Mouse (Mus musculus) heart, embryonic 12.5 days (tissue): ENCODE data around the gene Rhbdf2. TPM values are rescaled to one million over a fixed set of nuclear protein-coding genes. Genes with fewer than 3 reads are reported as not detected.
A peak's percentile ranks its signal among the peaks of the same experiment; 100 is the strongest.

Source experiments
- ATAC-seq: fragments of 200-750 bp; cut with Nextera tagmentation; 2 replicates; pipeline ENCODE4 v1.8.0; 2017; ENCODE audit warnings: moderate TSS enrichment, moderate library complexity; ENCODE audit not compliant: insufficient number of reproducible peaks, low FRiP score
- H3K27ac ChIP-seq: fragments of 300-500 bp; sonication (generic); 2 replicates; pipeline ENCODE4 v1.5.1; 2016; ENCODE audit warnings: mild to moderate bottlenecking, moderate library complexity; ENCODE audit not compliant: poor library complexity, severe bottlenecking
- H3K27me3 ChIP-seq: fragments of 300-500 bp; sonication (generic); replicated peaks from 2 replicates; pipeline ENCODE4 v1.6.1; 2016; ENCODE audit warnings: mild to moderate bottlenecking, moderate library complexity
- H3K36me3 ChIP-seq: fragments of 300-500 bp; sonication (generic); 2 replicates; pipeline ENCODE4 v1.6.1; 2016; ENCODE audit warnings: mild to moderate bottlenecking, moderate library complexity
- H3K4me1 ChIP-seq: fragments of 300-500 bp; sonication (generic); replicated peaks from 2 replicates; pipeline ENCODE4 v1.6.1; 2016; ENCODE audit warnings: mild to moderate bottlenecking
- H3K4me2 ChIP-seq: fragments of 300-500 bp; sonication (generic); 2 replicates; pipeline ENCODE4 v1.6.1; 2016; ENCODE audit warnings: mild to moderate bottlenecking, moderate library complexity
- H3K4me3 ChIP-seq: fragments of 300-500 bp; sonication (generic); 2 replicates; pipeline ENCODE4 v1.5.1; 2016; ENCODE audit warnings: mild to moderate bottlenecking
- H3K9ac ChIP-seq: fragments of 300-500 bp; sonication (generic); 2 replicates; pipeline ENCODE4 v1.6.1; 2016; ENCODE audit warnings: mild to moderate bottlenecking, moderate library complexity
- H3K9me3 ChIP-seq: fragments of 300-500 bp; sonication (generic); replicated peaks from 2 replicates; pipeline ENCODE4 v1.6.1; 2016; ENCODE audit warnings: mild to moderate bottlenecking, moderate library complexity
- WGBS: fragments of 180-500 bp; shearing (Covaris S2); methylation state at CpG from one replicate; pipeline ENCODE4 v1.1.7; 2016; 5-methylcytosine and 5-hydroxymethylcytosine counted together
- polyA plus RNA-seq: library from polyadenylated mRNA; unstranded; fragments of >200 nt; fragmentation: Nextera tagmentation; extraction: Ambion mirVana; gene quantifications from 2 replicates; pipeline ENCODE4 v1.2.1, GENCODE M21; 2016

Rhbdf2 gene
- polyA plus RNA-seq, 1 experiment from 2014 or later = 8.1 TPM

DNA sequence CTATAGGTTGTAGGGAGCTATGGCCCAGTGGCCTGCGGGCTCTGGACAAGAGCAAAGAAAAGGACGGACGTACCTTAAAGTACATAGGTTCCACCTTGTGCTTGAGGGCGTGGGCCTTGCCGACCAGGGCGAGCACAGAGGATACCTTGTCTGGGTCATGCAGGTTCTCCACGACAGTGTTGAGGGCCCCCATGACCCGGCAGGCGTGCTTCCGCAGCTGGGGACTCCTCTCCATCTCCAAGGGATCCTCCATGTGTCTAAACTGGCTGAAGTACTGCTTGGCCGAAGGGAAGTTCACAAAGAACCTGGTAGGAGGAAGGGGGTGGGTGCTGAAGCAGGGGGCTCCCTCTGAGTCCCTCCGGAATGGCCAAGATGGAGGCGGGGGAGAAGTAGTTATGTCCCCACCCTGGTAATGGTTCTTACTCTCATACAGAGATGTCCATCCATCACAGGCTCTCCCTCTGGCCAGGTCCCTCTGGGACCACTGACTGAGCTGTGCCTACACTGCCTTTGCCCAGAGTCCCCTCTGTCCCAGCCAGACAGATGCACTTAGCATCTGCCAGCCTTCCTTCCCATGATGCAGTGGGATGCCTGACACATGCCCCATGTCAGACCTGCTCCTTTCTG, 23.0 kb upstream of the Rhbdf2 start:
- peaks cover 49% of the 10 kb centered on the region for H3K4me1 ChIP-seq
- H3K4me3 ChIP-seq = no peak overlapping the region
- peaks cover 55% of the 10 kb centered on the region for H3K27me3 ChIP-seq
- H3K9me3 ChIP-seq = no peaks in the 10 kb centered on the region
- WGBS = 87% methylated on average over 13 of the region's 13 CpGs
- no peak overlapping the region for H3K4me2 ChIP-seq
- ATAC-seq = no peak
- no peak overlapping the region for H3K27ac ChIP-seq
- H3K36me3 ChIP-seq = no peaks in the 10 kb centered on the region
- H3K9ac ChIP-seq = no peak overlapping the region

DNA sequence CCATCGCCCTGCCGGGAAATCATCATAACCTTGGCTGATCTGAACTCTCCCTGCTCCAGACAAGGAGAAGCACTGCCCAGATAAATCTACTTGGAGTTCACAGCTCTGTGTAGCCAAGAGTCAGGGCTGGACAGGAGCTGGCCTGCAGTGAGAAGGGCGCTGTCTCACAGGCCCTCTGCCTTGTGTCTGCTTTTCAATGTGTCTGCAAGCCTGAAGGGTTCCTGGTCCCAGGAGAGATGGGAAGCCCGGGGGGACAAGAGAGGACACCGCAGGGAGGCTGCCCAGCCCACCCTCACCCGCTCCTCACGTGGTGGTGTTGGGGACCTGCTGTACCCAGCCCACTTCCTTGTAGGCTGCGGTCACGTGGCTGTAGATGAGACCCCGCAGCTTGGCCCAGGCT, 22.2 kb upstream of the Rhbdf2 start:
- Histone ChIP-seq H3K9me3 (no peaks in the 10 kb centered on the region), H3K27me3 (peaks cover 46% of the 10 kb centered on the region), H3K27ac (no peak overlapping the region), H3K4me1 (peaks cover 48% of the 10 kb centered on the region), H3K36me3 (no peaks in the 10 kb centered on the region), H3K9ac (peak overlapping the region; percentile 19; the same call in 1 of the 2 replicates), H3K4me3 (no peak overlapping the region), H3K4me2 (no peak overlapping the region)
- 65% methylated on average over 10 of the region's 10 CpGs for WGBS
- ATAC-seq = no peak

DNA sequence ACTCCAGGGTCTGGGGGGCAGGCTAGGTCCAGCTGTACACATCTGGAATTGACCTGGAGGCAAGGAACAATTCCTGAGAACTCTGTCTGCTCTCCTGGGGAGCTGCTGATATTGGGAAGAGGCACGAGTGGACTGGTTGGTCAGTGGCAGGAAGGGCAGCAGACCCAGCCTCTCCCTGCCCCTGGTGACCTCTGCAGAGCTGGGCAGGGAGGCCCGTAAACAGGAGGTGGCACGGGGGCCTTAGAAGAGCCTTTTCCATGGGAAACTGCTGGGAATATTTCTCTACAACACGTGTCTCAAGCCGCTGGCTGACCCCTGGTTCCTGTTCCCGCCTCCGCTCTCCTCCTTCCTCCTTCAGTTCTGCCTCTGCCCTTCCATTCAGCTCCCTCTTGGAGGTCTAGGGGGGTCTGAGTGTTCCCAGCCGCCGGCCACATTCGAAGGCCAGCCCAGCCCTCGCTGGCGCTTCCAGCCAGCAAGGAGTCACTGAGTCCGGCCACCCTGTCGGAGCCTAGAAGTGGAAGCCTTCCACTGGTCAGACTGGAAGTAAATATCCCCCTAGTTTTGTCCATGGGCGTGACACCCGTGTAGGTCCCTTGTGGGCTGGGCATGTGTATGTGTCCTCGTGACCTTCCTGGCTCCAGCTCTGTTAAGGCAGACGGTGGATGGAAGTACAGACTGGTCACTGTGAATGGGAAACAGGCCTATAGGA, 21.5 kb upstream of the Rhbdf2 start:
- no peak for ATAC-seq
- H3K36me3 ChIP-seq = no peaks in the 10 kb centered on the region
- WGBS = 59% methylated on average over 18 of the region's 18 CpGs
- no peak overlapping the region for H3K4me2 ChIP-seq
- no peak overlapping the region for H3K4me3 ChIP-seq
- H3K27ac ChIP-seq = peak overlapping the region; percentile 40
- H3K9ac ChIP-seq = peak overlapping the region; percentile 21; the same call in 1 of the 2 replicates
- peaks cover 40% of the 10 kb centered on the region for H3K27me3 ChIP-seq
- H3K4me1 ChIP-seq = peaks cover 49% of the 10 kb centered on the region
- H3K9me3 ChIP-seq = no peaks in the 10 kb centered on the region

DNA sequence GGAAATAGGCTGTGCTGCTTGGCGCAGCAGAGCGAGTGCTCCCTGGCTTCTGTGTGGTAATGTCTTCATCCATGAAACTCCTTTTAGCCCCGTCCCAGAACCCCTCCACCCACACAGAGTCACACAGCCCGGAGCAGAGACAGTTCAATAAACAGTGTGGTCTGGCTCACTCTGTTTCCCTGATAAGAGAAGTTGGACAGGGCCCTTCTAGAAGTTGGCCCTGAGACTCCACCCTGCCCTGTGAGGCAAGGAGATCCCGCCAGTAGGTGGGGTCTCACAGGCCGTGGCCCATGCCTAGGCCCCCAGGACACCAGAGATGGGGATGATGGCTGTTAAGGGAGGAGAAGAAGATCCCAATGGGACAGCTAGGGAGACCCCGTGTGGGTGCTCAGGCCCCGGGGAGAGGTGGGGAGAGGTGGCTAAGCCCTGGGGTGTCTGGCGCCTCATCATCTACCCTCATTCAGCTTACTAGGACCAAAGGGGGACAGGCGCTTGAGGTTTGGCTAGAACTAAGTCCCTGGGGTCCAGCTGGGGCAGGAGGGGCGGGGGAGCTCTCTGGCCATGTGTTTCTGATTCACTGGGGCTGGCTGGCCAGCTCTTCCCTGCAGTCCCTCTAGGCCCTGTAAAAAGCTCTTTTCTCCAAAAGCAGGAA, 20.6 kb upstream of the Rhbdf2 start:
- H3K4me2 ChIP-seq = no peak overlapping the region
- ATAC-seq = peak; percentile 41
- no peak overlapping the region for H3K27ac ChIP-seq
- peaks cover 50% of the 10 kb centered on the region for H3K4me1 ChIP-seq
- H3K9me3 ChIP-seq = no peaks in the 10 kb centered on the region
- no peak overlapping the region for H3K9ac ChIP-seq
- H3K27me3 ChIP-seq = peaks cover 31% of the 10 kb centered on the region
- 35% methylated on average over 11 of the region's 11 CpGs for WGBS
- H3K4me3 ChIP-seq = no peak overlapping the region
- no peaks in the 10 kb centered on the region for H3K36me3 ChIP-seq

DNA sequence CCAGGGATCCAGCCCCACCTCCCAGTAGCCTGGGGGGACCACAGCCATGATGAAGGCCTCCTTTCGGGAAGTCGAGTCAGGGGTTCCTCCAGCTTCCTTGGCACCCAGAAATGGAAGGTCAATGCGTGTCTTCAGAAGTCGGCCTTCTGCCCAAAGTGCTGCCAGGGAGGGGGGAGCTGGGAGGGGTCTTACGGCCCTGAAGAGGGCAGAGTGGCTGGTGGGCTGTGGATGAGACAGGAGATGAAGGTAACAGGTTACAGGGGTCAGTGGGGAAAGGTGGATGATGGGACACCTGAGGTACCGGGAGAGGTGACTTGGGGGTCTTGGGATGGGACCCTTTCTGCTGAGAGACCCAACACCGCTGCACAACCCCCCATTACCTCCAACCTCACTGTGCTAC, 20.0 kb upstream of the Rhbdf2 start:
- H3K27me3 ChIP-seq = peaks cover 24% of the 10 kb centered on the region
- H3K9ac ChIP-seq = no peak overlapping the region
- peaks cover 50% of the 10 kb centered on the region for H3K4me1 ChIP-seq
- H3K9me3 ChIP-seq = no peaks in the 10 kb centered on the region
- H3K27ac ChIP-seq = no peak overlapping the region
- no peak overlapping the region for H3K4me3 ChIP-seq
- no peak overlapping the region for H3K4me2 ChIP-seq
- WGBS = 87% methylated on average over 7 of the region's 7 CpGs
- no peaks in the 10 kb centered on the region for H3K36me3 ChIP-seq
- ATAC-seq = no peak

DNA sequence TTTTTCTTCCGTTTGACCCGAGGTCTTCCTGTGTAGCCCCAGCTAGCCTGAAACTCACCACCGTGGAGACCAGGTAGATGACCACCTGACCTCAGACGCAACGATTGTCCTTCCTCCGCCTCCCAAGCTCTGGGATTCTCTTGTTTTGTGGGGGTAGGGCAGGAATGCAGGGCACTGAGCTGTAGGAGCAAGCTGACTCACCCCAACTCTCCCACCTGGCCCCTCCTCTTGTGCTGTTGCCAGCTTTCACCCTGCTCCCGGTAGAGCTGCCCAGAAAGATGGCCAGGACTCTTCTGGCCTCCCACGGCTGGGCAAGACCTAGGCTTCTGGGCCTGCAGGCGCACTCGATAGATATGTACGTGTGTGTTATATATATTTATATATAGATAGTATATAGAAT, 19.3 kb upstream of the Rhbdf2 start:
- WGBS = 73% methylated on average over 11 of the region's 11 CpGs
- Histone ChIP-seq H3K36me3 (no peaks in the 10 kb centered on the region), H3K4me1 (peaks cover 50% of the 10 kb centered on the region), H3K9me3 (no peaks in the 10 kb centered on the region), H3K27me3 (peaks cover 18% of the 10 kb centered on the region), H3K4me2 (no peak overlapping the region), H3K4me3 (no peak overlapping the region), H3K9ac (no peak overlapping the region), H3K27ac (no peak overlapping the region)
- ATAC-seq = no peak

DNA sequence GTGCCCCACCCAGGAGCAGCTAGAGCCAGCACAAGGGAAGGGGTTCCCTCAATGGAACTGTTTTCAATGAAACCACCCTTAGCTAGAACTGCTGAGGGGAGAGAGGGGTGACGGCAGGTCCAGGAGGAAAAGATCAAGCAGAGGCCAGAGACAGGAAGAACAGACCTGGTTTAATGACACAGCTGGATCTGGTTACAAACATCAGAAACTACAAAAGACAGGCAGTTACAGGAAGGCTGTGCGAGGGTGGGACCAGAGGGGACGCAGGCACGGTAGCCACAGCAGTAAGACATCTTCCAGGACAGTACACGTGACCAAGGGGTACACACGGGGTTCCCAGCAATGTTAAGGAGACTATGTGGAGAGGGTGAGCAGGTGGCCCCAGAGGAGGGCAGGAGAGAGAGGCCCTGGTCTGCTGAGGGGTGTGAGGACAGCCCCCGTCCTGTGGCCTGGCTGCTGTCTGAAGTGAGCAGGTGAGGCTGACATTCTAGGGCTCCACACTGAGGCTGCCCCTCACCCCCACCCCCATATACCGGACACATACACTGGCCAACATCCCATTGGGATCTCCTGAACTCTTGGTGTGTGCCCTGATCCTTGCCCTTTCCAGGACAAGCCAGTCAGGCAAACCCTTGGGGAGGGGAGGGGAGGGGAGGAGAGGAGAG, 18.8 kb upstream of the Rhbdf2 start:
- Histone ChIP-seq H3K4me1 (peaks cover 50% of the 10 kb centered on the region), H3K4me3 (no peak overlapping the region), H3K4me2 (no peak overlapping the region), H3K9ac (no peak overlapping the region), H3K36me3 (no peaks in the 10 kb centered on the region), H3K27ac (no peak overlapping the region), H3K27me3 (peaks cover 12% of the 10 kb centered on the region), H3K9me3 (no peaks in the 10 kb centered on the region)
- ATAC-seq = no peak
- WGBS = 52% methylated on average over 8 of the region's 8 CpGs

DNA sequence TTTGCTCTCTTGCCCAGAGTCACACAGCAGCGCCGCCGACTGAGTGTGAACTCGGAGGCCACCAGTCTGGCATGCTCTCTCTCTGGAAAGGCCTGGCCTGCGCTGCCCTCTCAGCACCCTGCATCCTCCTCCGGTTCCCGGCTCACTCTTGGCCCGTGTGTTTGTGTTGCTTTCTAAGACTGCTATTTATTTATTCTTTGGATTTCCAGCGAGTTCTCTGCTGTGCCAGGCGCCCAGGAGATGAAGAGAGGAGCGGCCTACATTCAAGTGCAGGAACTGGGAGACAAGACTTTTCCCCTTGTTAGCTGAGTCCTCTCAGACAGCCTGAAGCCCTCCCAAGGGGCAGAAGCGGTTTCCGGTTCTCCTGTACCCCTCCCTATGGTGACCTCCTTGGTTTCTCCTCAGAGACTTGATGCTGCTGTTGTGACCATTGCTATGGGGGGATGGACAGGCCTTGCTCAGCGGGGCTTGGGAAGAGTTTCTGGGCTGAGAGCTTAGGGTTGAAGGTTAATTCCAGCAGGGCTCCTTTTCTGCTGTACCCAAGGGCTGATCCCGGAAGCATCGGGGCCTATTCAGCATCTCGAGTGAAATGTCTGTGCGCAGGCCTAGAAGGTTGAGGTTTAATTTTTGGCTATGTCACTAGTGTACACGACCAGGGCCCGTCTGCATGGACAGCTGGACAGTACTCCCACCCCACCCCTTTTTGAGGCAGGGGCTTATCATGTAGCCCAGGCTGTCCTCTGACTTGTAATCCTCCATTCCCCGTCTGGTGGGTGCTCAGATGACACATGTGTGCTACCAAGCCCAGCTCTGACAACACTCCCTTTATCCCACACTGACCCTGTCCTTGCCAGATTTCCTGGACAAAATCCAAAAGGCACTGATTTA, 17.6 kb upstream of the Rhbdf2 start:
- ATAC-seq = no peak
- H3K9me3 ChIP-seq = no peaks in the 10 kb centered on the region
- peaks cover 50% of the 10 kb centered on the region for H3K4me1 ChIP-seq
- WGBS = 46% methylated on average over 21 of the region's 21 CpGs
- peak overlapping the region; percentile 20; the same call in 1 of the 2 replicates for H3K9ac ChIP-seq
- peaks cover under 1% of the 10 kb centered on the region; the same call in 1 of the 2 replicates for H3K27me3 ChIP-seq
- H3K4me3 ChIP-seq = no peak overlapping the region
- H3K4me2 ChIP-seq = peak overlapping the region; percentile 61
- H3K36me3 ChIP-seq = no peaks in the 10 kb centered on the region
- H3K27ac ChIP-seq = no peak overlapping the region

DNA sequence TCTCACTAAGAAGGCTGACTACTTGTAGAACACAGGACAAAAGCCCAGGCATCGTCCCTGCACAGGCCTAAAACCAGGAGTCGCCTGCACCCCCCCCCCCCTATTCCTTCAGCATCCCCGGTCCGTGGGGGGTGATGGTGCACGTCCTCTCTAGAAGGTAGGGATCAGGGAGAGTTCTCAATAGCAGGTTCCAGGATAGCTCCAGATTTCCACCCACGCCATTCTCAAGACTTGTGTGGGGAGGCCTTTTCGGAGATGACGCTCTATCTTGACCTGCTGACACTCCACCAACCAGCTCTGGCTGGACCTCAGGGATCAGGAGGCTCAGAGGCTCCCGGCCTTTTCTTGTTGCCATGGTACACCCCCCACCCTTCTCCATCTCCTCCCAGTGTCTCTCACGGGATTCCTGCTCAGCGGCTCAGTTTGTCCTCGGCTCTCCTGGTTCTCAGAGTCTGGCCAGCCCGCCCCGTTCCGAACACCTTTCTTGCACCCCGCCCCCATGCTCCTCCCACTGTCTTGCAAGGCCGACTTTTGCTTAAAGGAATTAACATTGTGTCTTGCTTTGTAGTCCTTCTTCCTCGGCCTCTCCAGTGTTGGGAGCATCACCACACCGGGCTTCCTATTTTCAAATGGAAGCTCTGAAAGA, 16.9 kb upstream of the Rhbdf2 start:
- H3K4me3 ChIP-seq = peak overlapping the region; percentile 22
- ATAC-seq = 0 out of 2 replicates have a peak, but pooled peaks have one; percentile 2

More for the DNA sequence above, 16.9 kb upstream of the Rhbdf2 start:
- H3K4me2 ChIP-seq = peak overlapping the region; percentile 61
- H3K9ac ChIP-seq = peak overlapping the region; percentile 20
- WGBS = 9% methylated on average over 19 of the region's 19 CpGs
- H3K27ac ChIP-seq = no peak overlapping the region
- H3K4me1 ChIP-seq = peaks cover 43% of the 10 kb centered on the region
- H3K36me3 ChIP-seq = no peaks in the 10 kb centered on the region
- H3K27me3 ChIP-seq = no peaks in the 10 kb centered on the region
- no peaks in the 10 kb centered on the region for H3K9me3 ChIP-seq
